Mouse (Mus musculus) mature B cell (primary cell): ENCODE data around the gene Atp10b.
"Not testable (repeated sequence)": the region's sequence is repeated elsewhere in the genome, so short reads cannot be mapped to it uniquely, and the experiment has no call there.

Source experiments
- in situ Hi-C: fragments of 300-500 bp; cut with MboI; formaldehyde crosslinking; loops from 2 replicates; pipeline ENCODE4 v1.14.3; 2019

Gene Atp10b

GRCm38 (mm10) chr11:43149577-43149976, at the start of gene Atp10b:
Atp10b (plus strand) TSS chr11:43149877.
- in situ Hi-C loops, result no loop called here

GRCm38 (mm10) chr11:43101357-43101756, 48.3 kb upstream of the Atp10b start:
- in situ Hi-C loops, result no loop called here

GRCm38 (mm10) chr11:43125908-43126477, 23.7 kb upstream of the Atp10b start:
- in situ Hi-C loops, result no loop called here

- in situ Hi-C loops, result not testable (repeated sequence)
Measured at GRCm38 (mm10) chr11:43126573-43126972, 23.1 kb upstream of the Atp10b start.

- in situ Hi-C loops, result no loop called here
Measured at GRCm38 (mm10) chr11:43141296-43141695, 8.4 kb upstream of the Atp10b start.

- in situ Hi-C loops, result no loop called here
Measured at GRCm38 (mm10) chr11:43142811-43143210, 6.9 kb upstream of the Atp10b start.

GRCm38 (mm10) chr11:43144178-43144577, 5.5 kb upstream of the Atp10b start:
- in situ Hi-C loops, result no loop called here

- in situ Hi-C loops, result not testable (repeated sequence)
Measured at GRCm38 (mm10) chr11:43144882-43145281, 4.8 kb upstream of the Atp10b start.

GRCm38 (mm10) chr11:43147380-43147779, 2.3 kb upstream of the Atp10b start:
- in situ Hi-C loops, result no loop called here

- in situ Hi-C loops, result no loop called here
Measured at GRCm38 (mm10) chr11:43148341-43148740, 1.3 kb upstream of the Atp10b start.

- in situ Hi-C loops, result no loop called here
Measured at GRCm38 (mm10) chr11:43155004-43155403, 5.3 kb downstream of the Atp10b start.

GRCm38 (mm10) chr11:43155417-43155816, 5.7 kb downstream of the Atp10b start:
- in situ Hi-C loops, result no loop called here

GRCm38 (mm10) chr11:43158814-43159213, 9.1 kb downstream of the Atp10b start:
- in situ Hi-C loops, result no loop called here

GRCm38 (mm10) chr11:43160188-43160942, 10.7 kb downstream of the Atp10b start:
- in situ Hi-C loops, result no loop called here

GRCm38 (mm10) chr11:43170601-43171000, 20.9 kb downstream of the Atp10b start:
- in situ Hi-C loops, result no loop called here

GRCm38 (mm10) chr11:43174359-43175116, 24.9 kb downstream of the Atp10b start:
- in situ Hi-C loops, result no loop called here

- in situ Hi-C loops, result no loop called here
Measured at GRCm38 (mm10) chr11:43182401-43182800, 32.7 kb downstream of the Atp10b start.

- in situ Hi-C loops, result no loop called here
Measured at GRCm38 (mm10) chr11:43182816-43183215, 33.1 kb downstream of the Atp10b start.

GRCm38 (mm10) chr11:43183457-43183856, 33.8 kb downstream of the Atp10b start:
- in situ Hi-C loops, result no loop called here

- in situ Hi-C loops, result no loop called here
Measured at GRCm38 (mm10) chr11:43186291-43186690, 36.6 kb downstream of the Atp10b start.

- in situ Hi-C loops, result no loop called here
Measured at GRCm38 (mm10) chr11:43189817-43190593, 40.3 kb downstream of the Atp10b start.

GRCm38 (mm10) chr11:43198811-43199210, 49.1 kb downstream of the Atp10b start:
- in situ Hi-C loops, result no loop called here
